ENCODE assay signal across 9 mouse cellular contexts in genomic region chr4:120189941-120190340, GRCm38 (mm10). TPM values are rescaled to one million over a fixed set of nuclear protein-coding genes. Genes with fewer than 3 reads are reported as not detected.
DNase-seq lines count a peak whose midpoint lies in the region; ATAC-seq and TF ChIP-seq lines count a peak whose summit lies in the region.
"Had no signal": no experiment of that assay in that cellular context is flagged by ENCODE, and none has a peak within 500 bp of the region (broad histone marks: within the 10 kb centered on the region; RNA-seq: fewer than 3 reads in every experiment).

No protein-coding gene starts in this region.

- DNase-seq in kidney, adult 9 months = peak; percentile 6
- DNase-seq in left cerebral cortex, adult 18-20 months (ENCODE audit: low spot score in 2 of 2) = peak; percentile 9 to 44
- DNase-seq in lung, postnatal 10 days = no peak
- DNase-seq in yolk sac, embryonic 10.5 days (ENCODE audit: low spot score) = no peak
- no peak for DNase-seq in c-Kit-positive CD71-positive TER-119-positive erythroid progenitor cells, embryonic 14.5 days (ENCODE audit: low spot score)

- no peak for TF ChIP-seq CTCF in small intestine, adult 2 months (IDR thresholded peaks at IDR 0.05; ENCODE audit: extremely low read depth, insufficient read length, insufficient replicate concordance, low read depth, low read length)

- H3K9ac ChIP-seq in kidney, embryonic 16.5 days (replicated peaks; ENCODE audit: low read length) = no peak overlapping the region

- H3K4me2 ChIP-seq in kidney, embryonic 16.5 days (replicated peaks; ENCODE audit: low read depth, low read length) = no peak overlapping the region

- H3K9me3 ChIP-seq in kidney, embryonic 16.5 days (ENCODE audit: low read length) = no peaks in the 10 kb centered on the region

- WGBS in kidney, embryonic 16.5 days = 19% methylated on average over 2 of the region's 2 CpGs
- 14% methylated on average over 2 of the region's 2 CpGs for WGBS in small intestine, adult 2 months

- H3K27me3 ChIP-seq in kidney, embryonic 16.5 days (ENCODE audit: insufficient read depth, low read length) = no peaks in the 10 kb centered on the region
- no peaks in the 10 kb centered on the region for H3K27me3 ChIP-seq in small intestine, adult 2 months (ENCODE audit: control insufficient read depth, insufficient read depth, low read length)

- ATAC-seq in kidney, embryonic 16.5 days (ENCODE audit: low FRiP score, low TSS enrichment) = no peak
- peak; percentile 62 for ATAC-seq in frontal cortex, adult (ENCODE audit: low TSS enrichment)
- ATAC-seq: intestine, embryonic 16.5 days had no signal

- TF ChIP-seq POLR2A in small intestine, adult 2 months (IDR thresholded peaks at IDR 0.05; ENCODE audit: low read depth, low read length) = no peak

- H3K4me3 ChIP-seq in kidney, embryonic 16.5 days (ENCODE audit: low read length) = no peak overlapping the region
- H3K4me3 ChIP-seq in small intestine, adult 2 months (ENCODE audit: low read depth, low read length) = no peak overlapping the region

- no peak overlapping the region for H3K27ac ChIP-seq in kidney, embryonic 16.5 days (ENCODE audit: low read length)
- peak overlapping the region; percentile 78 for H3K27ac ChIP-seq in small intestine, adult 2 months (ENCODE audit: insufficient read depth, low read depth, low read length)

- H3K4me1 ChIP-seq in kidney, embryonic 16.5 days (ENCODE audit: insufficient read depth, low read length) = no peaks in the 10 kb centered on the region
- peaks cover 74% of the 10 kb centered on the region for H3K4me1 ChIP-seq in small intestine, adult 2 months (ENCODE audit: control insufficient read depth, insufficient read depth, insufficient read length, low read length)

- no peaks in the 10 kb centered on the region for H3K36me3 ChIP-seq in kidney, embryonic 16.5 days (ENCODE audit: insufficient read depth, low read length)
- no peaks in the 10 kb centered on the region for H3K36me3 ChIP-seq in small intestine, adult 2 months (ENCODE audit: control insufficient read depth, insufficient read depth, low read length)

RNA-seq across cellular contexts. Expression of gene Edn2, which starts 28.9 kb away (rescaled TPM):
- 0.10 TPM in 1 of 2 replicates, not detected in the other for polyA plus RNA-seq in kidney, embryonic 16.5 days (2015; fragmentation: Nextera tagmentation; extraction: Ambion mirVana)
- total RNA-seq in left cerebral cortex, adult 18-20 months (2021) = not detected
- polyA plus RNA-seq in small intestine, adult 2 months (2012; rRNA removed) = 16.5 and 51.5 TPM in 2 replicates

Comparison
In these comparisons a context has a peak if more than half of its experiments do, and no peak if none do; other contexts are left out.
1. DNase-seq: peak in kidney, adult 9 months (single experiment) and left cerebral cortex, adult 18-20 months (2 of 2); none in lung, postnatal 10 days (single experiment), yolk sac, embryonic 10.5 days (single experiment) and c-Kit-positive CD71-positive TER-119-positive erythroid progenitor cells, embryonic 14.5 days (single experiment).
2. RNA of gene Edn2, which starts 28.9 kb away (polyA plus RNA-seq): 16.5 to 51.5 TPM in small intestine, adult 2 months; 0.10 TPM in kidney, embryonic 16.5 days; every median in the first group is over 10 times any median in the second.